Mouse (Mus musculus) midbrain, embryonic 14.5 days (tissue): Measurements from ENCODE around the gene Zfp663. TPM values are rescaled to one million over a fixed set of nuclear protein-coding genes. Genes with fewer than 3 reads are reported as not detected.

Experiments used
- ATAC-seq: fragments of 200-750 bp; cut with Nextera tagmentation; 2 replicates; pipeline ENCODE4 v1.8.0; 2017; ENCODE audit warnings: moderate number of reproducible peaks, moderate library complexity; ENCODE audit not compliant: low FRiP score, low TSS enrichment
- DNase-seq: peaks from one replicate; pipeline ENCODE4 v3.0.0-alpha.2; 2015
- H3K27ac ChIP-seq: fragments of 300-500 bp; sonication (generic); replicated peaks from 2 replicates; pipeline ENCODE4 v1.5.1; 2014; ENCODE audit warnings: mild to moderate bottlenecking, low read depth, low read length, moderate library complexity
- H3K27me3 ChIP-seq: fragments of 300-500 bp; sonication (generic); 2 replicates; pipeline ENCODE4 v1.6.1; 2014; ENCODE audit warnings: low read length, control low read depth, mixed read lengths; ENCODE audit not compliant: control insufficient read depth, insufficient read depth
- H3K36me3 ChIP-seq: fragments of 300-500 bp; sonication (generic); 2 replicates; pipeline ENCODE4 v1.6.1; 2014; ENCODE audit warnings: low read length, control low read depth; ENCODE audit not compliant: control insufficient read depth, insufficient read depth
- H3K4me1 ChIP-seq: fragments of 300-500 bp; sonication (generic); 2 replicates; pipeline ENCODE4 v1.6.1; 2014; ENCODE audit warnings: mild to moderate bottlenecking, antibody characterized with exemption, low read length, control low read depth; ENCODE audit not compliant: control insufficient read depth, insufficient read depth
- H3K4me2 ChIP-seq: fragments of 300-500 bp; sonication (generic); 2 replicates; pipeline ENCODE4 v1.6.1; 2014; ENCODE audit warnings: mild to moderate bottlenecking, low read length, moderate library complexity
- H3K4me3 ChIP-seq: fragments of 300-500 bp; sonication (generic); replicated peaks from 2 replicates; pipeline ENCODE4 v1.5.1; 2014; ENCODE audit warnings: low read depth, low read length
- H3K9ac ChIP-seq: fragments of 300-500 bp; sonication (generic); replicated peaks from 2 replicates; pipeline ENCODE4 v1.6.1; 2014; ENCODE audit warnings: mild to moderate bottlenecking, low read length, moderate library complexity
- H3K9me3 ChIP-seq: fragments of 300-500 bp; sonication (generic); 2 replicates; pipeline ENCODE4 v1.6.1; 2016; ENCODE audit warnings: low read length, control low read depth, mixed read lengths; ENCODE audit not compliant: control insufficient read depth
- WGBS: fragments of 180-500 bp; shearing (Covaris S2); extraction: QIAGEN DNeasy Blood & Tissue Kit; methylation state at CpG from one replicate; pipeline ENCODE4 v1.1.7; 2014; 5-methylcytosine and 5-hydroxymethylcytosine counted together
- polyA plus RNA-seq: library from polyadenylated mRNA; unstranded; fragments of >200 nt; fragmentation: Nextera tagmentation; extraction: Ambion mirVana; gene quantifications from 2 replicates; pipeline ENCODE4 v1.2.1, GENCODE M21; 2014

Zfp663 gene
- polyA plus RNA-seq, 1 experiment from 2014 or later, result 10.8 TPM

- Histone ChIP-seq H3K9me3 (no peaks in the 10 kb centered on the region), H3K36me3 (peaks cover 53% of the 10 kb centered on the region), H3K9ac (no peak overlapping the region), H3K4me3 (no peak overlapping the region), H3K4me1 (peaks cover 35% of the 10 kb centered on the region), H3K27me3 (no peaks in the 10 kb centered on the region), H3K27ac (peak overlapping the region; percentile 50), H3K4me2 (no peak overlapping the region)
- DNase-seq (peak; percentile 77), ATAC-seq (peak; percentile 18; the same call in 1 of the 2 replicates)
- WGBS, result 44% methylated on average over 12 of the region's 12 CpGs
Measured at GRCm38 (mm10) chr2:165311577-165311976, 57.0 kb downstream of the Zfp663 start.

DNA sequence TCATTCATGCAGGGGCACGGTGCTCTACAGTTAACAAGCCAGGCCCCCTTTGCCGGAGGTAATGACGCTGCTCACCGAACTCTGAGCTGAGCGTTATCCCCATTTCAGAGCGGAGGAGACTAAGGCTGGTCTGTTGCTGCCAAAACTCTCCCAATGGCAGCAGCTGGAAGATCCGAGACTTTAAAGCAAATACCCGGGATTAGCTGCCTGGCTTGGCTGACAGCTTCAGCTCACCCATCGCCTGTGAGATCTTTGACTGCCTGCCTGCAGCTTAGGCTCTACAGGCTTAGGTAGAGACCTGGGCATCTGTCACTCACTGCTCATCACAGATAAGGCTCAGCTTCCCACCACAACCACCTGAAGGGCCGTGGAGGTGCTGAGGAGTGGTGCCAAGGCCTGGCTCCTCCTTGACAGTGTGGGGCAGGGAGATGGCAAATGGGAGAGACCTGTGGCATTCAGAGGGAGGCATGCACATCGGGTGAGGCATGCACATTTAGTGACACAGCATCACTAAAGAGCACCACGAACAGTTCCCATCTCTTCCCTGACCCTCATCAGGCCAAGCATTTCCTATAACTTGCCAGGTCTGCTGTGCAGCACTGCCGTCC, 57.6 kb downstream of the Zfp663 start:
- ATAC-seq, result 0 out of 2 replicates have a peak, but pooled peaks have one; percentile 8
- DNase-seq, result peak; percentile 64
- Histone ChIP-seq H3K4me1 (peaks cover 29% of the 10 kb centered on the region), H3K27ac (peak overlapping the region; percentile 50), H3K36me3 (peaks cover 54% of the 10 kb centered on the region), H3K9me3 (no peaks in the 10 kb centered on the region), H3K4me3 (no peak overlapping the region), H3K9ac (no peak overlapping the region; the same call in 1 of the 2 replicates), H3K27me3 (no peaks in the 10 kb centered on the region), H3K4me2 (no peak overlapping the region)
- WGBS, result 26% methylated on average over 13 of the region's 13 CpGs

GRCm38 (mm10) chr2:165307801-165308200, 60.7 kb downstream of the Zfp663 start:
- DNase-seq, result no peak
- Histone ChIP-seq H3K36me3 (peaks cover 61% of the 10 kb centered on the region), H3K9ac (no peak overlapping the region), H3K4me2 (no peak overlapping the region), H3K9me3 (no peaks in the 10 kb centered on the region), H3K4me3 (no peak overlapping the region), H3K4me1 (peaks cover 25% of the 10 kb centered on the region), H3K27ac (no peak overlapping the region), H3K27me3 (no peaks in the 10 kb centered on the region)
- no peak for ATAC-seq
- 94% methylated on average over 6 of the region's 6 CpGs for WGBS

DNA sequence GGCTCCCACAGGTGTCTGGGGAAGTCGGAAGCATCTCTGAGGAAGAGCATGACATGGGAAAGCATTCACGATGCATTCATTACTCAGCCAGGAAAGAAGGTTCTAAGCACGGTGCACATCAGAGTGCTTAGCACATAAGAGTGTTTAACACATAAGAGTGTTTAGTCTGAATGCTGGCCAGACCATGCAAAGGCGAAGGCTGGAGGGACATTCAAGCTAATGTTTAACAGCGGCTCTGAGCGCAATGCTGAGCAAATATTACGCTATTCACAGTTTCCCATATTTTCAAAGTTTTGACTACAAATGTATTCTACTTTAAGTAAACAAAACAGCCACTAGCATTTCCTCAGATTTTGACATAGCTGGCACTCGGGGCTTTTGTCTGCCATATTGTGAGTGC, 63.1 kb downstream of the Zfp663 start:
- Histone ChIP-seq H3K4me2 (no peak overlapping the region), H3K4me3 (no peak overlapping the region), H3K4me1 (peaks cover 11% of the 10 kb centered on the region), H3K9me3 (no peaks in the 10 kb centered on the region), H3K36me3 (peaks cover 66% of the 10 kb centered on the region), H3K9ac (no peak overlapping the region), H3K27me3 (no peaks in the 10 kb centered on the region), H3K27ac (no peak overlapping the region)
- WGBS, result 91% methylated on average over 8 of the region's 8 CpGs
- no peak for DNase-seq
- ATAC-seq, result no peak

DNA sequence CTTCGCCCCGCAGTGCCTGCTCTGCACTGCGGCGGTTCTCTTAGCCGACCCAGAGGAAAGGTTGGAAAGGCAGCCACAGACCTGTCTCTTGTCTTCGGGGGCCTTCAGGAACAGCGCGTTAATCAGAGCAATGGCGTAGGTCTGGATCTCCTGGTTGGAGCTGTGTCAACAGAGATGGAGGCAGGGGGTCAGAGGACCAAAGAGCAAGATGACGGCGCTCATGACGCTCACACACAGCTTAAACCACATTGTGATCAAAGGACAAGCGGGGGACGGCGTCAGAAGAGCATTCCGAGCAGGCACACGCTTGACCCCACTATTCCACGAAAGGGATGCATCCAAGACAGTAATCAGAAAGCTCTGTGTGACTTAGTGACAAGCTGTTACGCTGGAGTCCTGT, 63.7 kb downstream of the Zfp663 start:
- WGBS, result 88% methylated on average over 19 of the region's 19 CpGs
- peaks cover 71% of the 10 kb centered on the region for H3K36me3 ChIP-seq

GRCm38 (mm10) chr2:165303354-165304012, 65.0 kb downstream of the Zfp663 start:
- Histone ChIP-seq H3K4me3 (no peak overlapping the region), H3K27ac (no peak overlapping the region), H3K36me3 (peaks cover 82% of the 10 kb centered on the region), H3K4me2 (no peak overlapping the region), H3K27me3 (no peaks in the 10 kb centered on the region), H3K4me1 (no peaks in the 10 kb centered on the region), H3K9ac (no peak overlapping the region), H3K9me3 (no peaks in the 10 kb centered on the region)
- DNase-seq (no peak), ATAC-seq (no peak)
- WGBS, result 90% methylated on average over 6 of the region's 6 CpGs

More for the DNA sequence above, 63.7 kb downstream of the Zfp663 start:
- Histone ChIP-seq H3K4me1 (peaks cover 5% of the 10 kb centered on the region), H3K9me3 (no peaks in the 10 kb centered on the region), H3K4me2 (no peak overlapping the region), H3K4me3 (no peak overlapping the region), H3K9ac (no peak overlapping the region), H3K27me3 (no peaks in the 10 kb centered on the region), H3K27ac (no peak overlapping the region)
- ATAC-seq (no peak), DNase-seq (no peak)

DNA sequence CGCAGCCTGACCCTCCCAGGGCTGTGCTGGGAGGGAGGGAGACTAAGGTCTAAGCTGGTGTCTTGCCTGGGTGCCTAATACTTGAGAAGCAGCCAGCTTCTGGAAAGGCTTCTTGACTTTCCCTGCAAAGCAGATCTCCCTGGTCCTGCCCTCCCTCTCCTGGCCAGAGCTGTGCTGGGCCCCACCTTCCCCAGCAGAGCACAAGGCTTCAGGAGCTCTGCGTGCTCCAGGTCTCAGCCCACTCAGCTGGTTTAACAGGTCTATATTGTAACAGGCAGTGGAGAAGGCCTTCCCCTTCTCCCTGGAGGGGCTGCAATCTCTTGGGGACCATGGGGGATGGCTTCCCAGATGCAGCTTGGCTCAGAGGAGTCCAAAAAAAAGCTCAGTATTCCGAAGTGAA, 67.1 kb downstream of the Zfp663 start:
- no peaks in the 10 kb centered on the region for H3K27me3 ChIP-seq
- DNase-seq (no peak), ATAC-seq (no peak)
- 55% methylated on average over 3 of the region's 3 CpGs for WGBS
- no peak overlapping the region for H3K9ac ChIP-seq
- no peaks in the 10 kb centered on the region for H3K9me3 ChIP-seq
- no peak overlapping the region for H3K4me2 ChIP-seq
- H3K4me1 ChIP-seq, result no peaks in the 10 kb centered on the region
- H3K4me3 ChIP-seq, result no peak overlapping the region
- H3K36me3 ChIP-seq, result peaks cover 85% of the 10 kb centered on the region
- no peak overlapping the region for H3K27ac ChIP-seq
